Mouse (Mus musculus): ENCODE measurements around the gene Arhgap27. TPM values are rescaled to one million over a fixed set of nuclear protein-coding genes. Genes with fewer than 3 reads are reported as not detected.

The Arhgap27 gene
- polyA plus RNA-seq, 1 experiment from 2014 or later = 1.5 TPM

DNA sequence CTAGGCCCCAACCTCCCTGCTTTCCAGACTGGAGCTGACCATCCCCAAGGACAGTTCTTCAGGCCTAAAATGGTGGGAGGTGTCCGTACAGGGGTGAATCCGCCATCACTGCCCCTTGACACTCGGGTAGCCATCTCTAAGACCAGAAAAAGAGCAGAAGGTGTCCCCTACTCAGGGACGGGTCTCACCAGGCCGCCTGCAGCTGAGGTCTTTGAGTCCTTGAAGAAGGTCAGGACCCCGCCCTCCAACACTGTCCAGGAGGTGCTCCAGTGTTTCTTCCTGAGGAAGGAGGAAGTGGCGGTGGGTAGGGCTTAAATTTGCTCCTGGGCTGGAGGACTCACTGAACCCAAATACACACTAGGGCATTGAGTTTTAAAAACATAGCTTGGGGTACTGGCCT lies 25.4 kb downstream of the Arhgap27 start:
- Histone ChIP-seq H3K27ac (ENCODE audit: low read depth, low read length) (no peak overlapping the region), H3K4me3 (ENCODE audit: low read depth, low read length) (no peak overlapping the region), H3K27me3 (replicated peaks; ENCODE audit: control insufficient read depth, insufficient read depth, low read length) (peaks cover 12% of the 10 kb centered on the region), H3K4me2 (ENCODE audit: low read length) (no peak overlapping the region), H3K36me3 (ENCODE audit: control insufficient read depth, insufficient read depth, low read length) (no peaks in the 10 kb centered on the region), H3K9me3 (replicated peaks; ENCODE audit: control insufficient read depth, low read length) (no peaks in the 10 kb centered on the region), H3K9ac (ENCODE audit: low read length) (no peak overlapping the region), H3K4me1 (ENCODE audit: control insufficient read depth, insufficient read depth, low read length) (no peaks in the 10 kb centered on the region)
- ATAC-seq (no peak), DNase-seq (ENCODE audit: low spot score) (no peak)
- 85% methylated on average over 7 of the region's 7 CpGs for WGBS

DNA sequence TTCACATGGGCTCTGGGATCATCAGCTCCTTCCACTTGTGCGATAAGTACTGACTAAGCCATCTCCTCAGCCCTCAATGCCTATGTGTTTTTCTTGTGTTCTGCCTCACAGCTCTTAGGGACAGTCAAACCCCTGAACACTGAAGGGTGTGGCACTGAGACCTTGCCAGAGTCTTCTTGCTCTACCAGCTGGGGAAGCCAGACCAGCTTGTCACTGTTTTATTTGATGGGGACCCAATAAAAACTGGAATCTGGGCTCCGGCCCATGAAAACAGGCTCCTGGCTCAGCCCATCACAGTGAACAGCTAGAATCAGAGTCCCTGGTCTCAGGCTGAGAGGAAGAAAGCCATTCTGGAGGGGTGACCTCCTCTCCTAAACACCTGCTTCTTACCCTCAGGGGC lies 26.3 kb downstream of the Arhgap27 start:
- H3K4me2 ChIP-seq (ENCODE audit: low read length) = no peak overlapping the region
- DNase-seq (ENCODE audit: low spot score) (no peak), ATAC-seq (no peak)
- peaks cover 20% of the 10 kb centered on the region for H3K27me3 ChIP-seq (replicated peaks; ENCODE audit: control insufficient read depth, insufficient read depth, low read length)
- no peaks in the 10 kb centered on the region for H3K9me3 ChIP-seq (replicated peaks; ENCODE audit: control insufficient read depth, low read length)
- no peak overlapping the region for H3K27ac ChIP-seq (ENCODE audit: low read depth, low read length)
- no peaks in the 10 kb centered on the region for H3K4me1 ChIP-seq (ENCODE audit: control insufficient read depth, insufficient read depth, low read length)
- no peak overlapping the region for H3K9ac ChIP-seq (ENCODE audit: low read length)
- no peak overlapping the region for H3K4me3 ChIP-seq (ENCODE audit: low read depth, low read length)
- WGBS = 95% methylated on average over 2 of the region's 2 CpGs
- no peaks in the 10 kb centered on the region for H3K36me3 ChIP-seq (ENCODE audit: control insufficient read depth, insufficient read depth, low read length)

DNA sequence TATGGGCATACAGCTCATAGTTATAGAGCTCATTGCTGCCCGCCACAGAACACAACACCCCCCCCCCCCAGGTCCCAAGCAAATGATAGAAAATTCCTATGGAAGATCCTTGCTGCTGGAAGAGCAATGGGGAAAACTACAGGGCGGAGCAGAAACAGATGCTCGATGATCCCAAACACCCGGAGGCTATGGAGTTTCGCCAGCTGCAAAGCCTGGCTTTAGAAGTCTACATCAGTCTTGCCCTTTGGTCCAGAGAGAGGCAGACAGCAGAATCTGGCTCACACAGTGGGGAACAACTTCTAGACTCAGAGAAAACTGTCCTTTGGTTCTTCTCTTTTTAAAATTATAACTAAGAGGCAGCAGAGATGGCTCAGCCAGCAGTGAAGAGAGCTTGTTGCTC lies 27.9 kb downstream of the Arhgap27 start:
- Histone ChIP-seq H3K9ac (ENCODE audit: low read length) (no peak overlapping the region), H3K27ac (ENCODE audit: low read depth, low read length) (no peak overlapping the region), H3K4me1 (ENCODE audit: control insufficient read depth, insufficient read depth, low read length) (no peaks in the 10 kb centered on the region), H3K9me3 (replicated peaks; ENCODE audit: control insufficient read depth, low read length) (no peaks in the 10 kb centered on the region), H3K4me3 (ENCODE audit: low read depth, low read length) (no peak overlapping the region), H3K4me2 (ENCODE audit: low read length) (no peak overlapping the region), H3K27me3 (replicated peaks; ENCODE audit: control insufficient read depth, insufficient read depth, low read length) (peaks cover 20% of the 10 kb centered on the region), H3K36me3 (ENCODE audit: control insufficient read depth, insufficient read depth, low read length) (no peaks in the 10 kb centered on the region)
- no peak for ATAC-seq
- no peak for DNase-seq (ENCODE audit: low spot score)
- WGBS = 87% methylated on average over 5 of the region's 5 CpGs

DNA sequence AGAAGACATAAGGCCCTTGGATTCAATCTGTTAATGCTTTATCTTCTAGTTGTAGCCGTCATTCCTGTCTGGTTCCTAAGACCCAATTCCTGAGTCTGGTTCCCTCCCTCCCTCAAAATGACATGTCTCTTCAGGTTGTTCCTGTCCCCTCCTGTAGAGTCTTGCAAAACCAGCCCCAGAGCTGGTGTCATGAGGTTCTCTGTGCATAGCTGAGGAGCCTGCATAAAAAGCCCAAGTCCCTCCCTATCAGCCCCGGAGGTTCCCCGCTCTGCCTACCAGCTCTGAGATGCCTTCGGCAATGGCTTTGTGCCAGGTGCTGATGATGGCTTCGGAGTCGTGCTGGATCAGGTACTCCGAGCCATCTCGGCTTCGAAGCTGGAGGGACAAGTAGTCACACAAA lies 28.6 kb downstream of the Arhgap27 start:
- no peak for DNase-seq (ENCODE audit: low spot score)
- Histone ChIP-seq H3K27me3 (replicated peaks; ENCODE audit: control insufficient read depth, insufficient read depth, low read length) (peaks cover 20% of the 10 kb centered on the region), H3K36me3 (ENCODE audit: control insufficient read depth, insufficient read depth, low read length) (no peaks in the 10 kb centered on the region), H3K4me3 (ENCODE audit: low read depth, low read length) (no peak overlapping the region), H3K4me2 (ENCODE audit: low read length) (no peak overlapping the region), H3K27ac (ENCODE audit: low read depth, low read length) (no peak overlapping the region), H3K9me3 (replicated peaks; ENCODE audit: control insufficient read depth, low read length) (no peaks in the 10 kb centered on the region), H3K4me1 (ENCODE audit: control insufficient read depth, insufficient read depth, low read length) (no peaks in the 10 kb centered on the region), H3K9ac (ENCODE audit: low read length) (no peak overlapping the region)
- WGBS = 76% methylated on average over 9 of the region's 9 CpGs
- ATAC-seq = no peak

DNA sequence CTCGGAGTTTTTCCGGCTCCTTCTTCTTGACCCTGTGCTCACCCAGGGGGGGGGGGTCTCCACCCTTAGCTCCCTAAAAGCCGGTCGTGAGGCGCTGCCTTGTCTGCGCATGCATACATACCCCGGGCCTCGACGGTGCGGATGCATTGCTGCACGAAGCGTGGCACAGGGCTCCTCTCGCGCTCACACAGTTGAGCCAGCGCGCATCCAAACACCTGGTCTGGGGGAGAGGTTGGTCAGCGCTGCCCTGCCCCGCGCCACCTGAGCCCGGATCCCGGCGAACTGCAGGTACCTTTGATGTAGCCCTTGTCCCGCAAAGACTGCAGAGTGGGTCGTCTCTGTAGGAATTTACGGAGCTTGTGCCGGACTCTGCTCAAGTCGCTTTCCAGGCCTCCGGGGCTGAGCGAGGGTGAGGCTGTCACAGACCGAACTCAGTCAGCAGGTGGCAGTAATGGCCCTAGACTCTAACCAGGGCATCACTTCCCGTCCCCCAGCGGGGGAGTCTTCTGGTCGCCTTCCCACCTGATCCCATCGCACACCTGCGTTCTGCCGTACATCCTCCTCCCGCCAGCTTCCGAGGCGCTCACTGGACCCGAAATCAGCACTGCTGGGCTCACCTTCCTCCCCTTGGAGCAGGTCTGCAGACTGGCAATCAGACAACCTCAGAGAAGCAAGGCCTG lies 29.6 kb downstream of the Arhgap27 start:
- Histone ChIP-seq H3K4me2 (ENCODE audit: low read length) (peak overlapping the region; percentile 51), H3K27me3 (replicated peaks; ENCODE audit: control insufficient read depth, insufficient read depth, low read length) (peaks cover 20% of the 10 kb centered on the region), H3K4me1 (ENCODE audit: control insufficient read depth, insufficient read depth, low read length) (no peaks in the 10 kb centered on the region), H3K9me3 (replicated peaks; ENCODE audit: control insufficient read depth, low read length) (no peaks in the 10 kb centered on the region), H3K4me3 (ENCODE audit: low read depth, low read length) (peak overlapping the region; percentile 24), H3K9ac (ENCODE audit: low read length) (no peak overlapping the region), H3K36me3 (ENCODE audit: control insufficient read depth, insufficient read depth, low read length) (no peaks in the 10 kb centered on the region), H3K27ac (ENCODE audit: low read depth, low read length) (no peak overlapping the region)
- no peak for ATAC-seq
- 10% methylated on average over 40 of the region's 40 CpGs for WGBS
- peak; percentile 46 for DNase-seq (ENCODE audit: low spot score)

DNA sequence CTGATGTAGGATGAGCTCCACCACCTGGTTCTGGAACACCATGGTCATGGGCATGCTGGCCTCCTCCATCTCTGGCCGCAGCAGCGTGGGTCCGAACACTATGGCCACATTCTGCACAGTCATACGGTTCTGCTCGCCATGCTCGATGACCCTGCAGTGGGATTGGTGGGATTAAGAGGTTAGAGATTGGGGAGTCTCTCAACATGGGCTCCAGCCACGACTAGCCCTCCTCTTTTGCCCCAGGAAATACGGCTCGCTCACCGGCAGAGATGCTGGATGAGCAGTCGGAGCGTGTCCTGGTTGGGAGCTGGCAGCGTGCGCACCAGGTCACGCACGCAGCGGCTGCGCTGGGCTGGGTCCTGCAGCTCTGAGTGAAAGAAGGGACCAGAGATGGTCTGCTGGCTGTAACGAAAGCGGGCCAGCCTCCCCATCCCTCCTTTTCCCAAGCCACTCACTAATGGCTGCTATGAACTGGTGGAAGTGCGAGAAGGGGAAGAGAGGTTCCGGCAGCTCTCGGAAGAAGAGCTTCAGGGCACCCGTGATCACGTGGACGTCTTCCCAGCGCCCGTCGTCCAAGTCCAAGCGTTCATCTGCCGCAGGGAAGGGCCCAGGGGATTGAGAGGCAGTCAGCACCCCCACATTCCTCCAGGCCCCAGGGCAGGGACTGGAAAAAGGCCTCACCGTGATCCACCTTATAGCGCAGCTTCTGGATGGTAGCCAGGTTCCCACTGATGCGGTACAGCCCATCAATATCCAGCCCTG lies 30.4 kb downstream of the Arhgap27 start:
- WGBS = 29% methylated on average over 34 of the region's 34 CpGs
- Histone ChIP-seq H3K9ac (ENCODE audit: low read length) (peak overlapping the region; percentile 29; the same call in 1 of the 2 replicates), H3K4me2 (ENCODE audit: low read length) (peak overlapping the region; percentile 51), H3K27me3 (replicated peaks; ENCODE audit: control insufficient read depth, insufficient read depth, low read length) (peaks cover 20% of the 10 kb centered on the region), H3K36me3 (ENCODE audit: control insufficient read depth, insufficient read depth, low read length) (no peaks in the 10 kb centered on the region), H3K9me3 (replicated peaks; ENCODE audit: control insufficient read depth, low read length) (no peaks in the 10 kb centered on the region), H3K4me1 (ENCODE audit: control insufficient read depth, insufficient read depth, low read length) (no peaks in the 10 kb centered on the region), H3K4me3 (ENCODE audit: low read depth, low read length) (peak overlapping the region; percentile 24), H3K27ac (ENCODE audit: low read depth, low read length) (no peak overlapping the region)
- peak; percentile 45 for ATAC-seq
- peak; percentile 23 for DNase-seq (ENCODE audit: low spot score)

DNA sequence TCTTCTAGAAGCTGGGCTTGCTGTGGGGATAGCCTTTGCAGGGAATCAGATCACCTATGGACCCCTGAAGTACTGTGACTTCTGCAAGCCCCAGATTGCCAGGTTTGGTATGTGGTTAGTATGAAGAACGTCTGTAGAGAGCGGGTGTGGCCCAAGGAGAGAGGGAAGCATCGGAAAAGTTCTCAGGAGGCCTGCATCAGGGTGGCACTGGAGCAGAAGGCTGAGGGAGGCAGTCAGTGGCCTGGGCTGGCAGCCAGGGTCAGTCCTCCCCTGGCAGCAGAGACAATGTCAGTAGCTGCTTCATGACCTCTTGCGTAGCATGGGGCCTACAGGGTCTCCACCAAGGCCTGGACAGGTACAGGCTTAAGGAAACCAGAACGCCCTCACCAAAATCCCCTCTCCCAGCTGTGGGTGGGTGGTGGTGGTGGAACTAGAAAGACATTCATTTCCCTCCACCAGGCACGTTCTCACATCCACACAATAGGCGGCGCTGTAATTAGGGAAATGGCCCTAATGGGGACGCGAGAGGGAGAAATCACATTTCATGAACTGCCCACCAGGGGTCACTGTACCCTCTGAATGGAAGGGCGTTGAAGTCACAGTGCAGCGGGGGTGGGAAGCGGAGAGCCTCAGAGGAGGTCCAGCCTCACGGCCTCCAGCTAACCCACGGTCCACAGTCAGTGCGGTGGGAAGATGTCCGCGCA lies 31.2 kb downstream of the Arhgap27 start:
- H3K27me3 ChIP-seq (replicated peaks; ENCODE audit: control insufficient read depth, insufficient read depth, low read length) = peaks cover 20% of the 10 kb centered on the region

DNA sequence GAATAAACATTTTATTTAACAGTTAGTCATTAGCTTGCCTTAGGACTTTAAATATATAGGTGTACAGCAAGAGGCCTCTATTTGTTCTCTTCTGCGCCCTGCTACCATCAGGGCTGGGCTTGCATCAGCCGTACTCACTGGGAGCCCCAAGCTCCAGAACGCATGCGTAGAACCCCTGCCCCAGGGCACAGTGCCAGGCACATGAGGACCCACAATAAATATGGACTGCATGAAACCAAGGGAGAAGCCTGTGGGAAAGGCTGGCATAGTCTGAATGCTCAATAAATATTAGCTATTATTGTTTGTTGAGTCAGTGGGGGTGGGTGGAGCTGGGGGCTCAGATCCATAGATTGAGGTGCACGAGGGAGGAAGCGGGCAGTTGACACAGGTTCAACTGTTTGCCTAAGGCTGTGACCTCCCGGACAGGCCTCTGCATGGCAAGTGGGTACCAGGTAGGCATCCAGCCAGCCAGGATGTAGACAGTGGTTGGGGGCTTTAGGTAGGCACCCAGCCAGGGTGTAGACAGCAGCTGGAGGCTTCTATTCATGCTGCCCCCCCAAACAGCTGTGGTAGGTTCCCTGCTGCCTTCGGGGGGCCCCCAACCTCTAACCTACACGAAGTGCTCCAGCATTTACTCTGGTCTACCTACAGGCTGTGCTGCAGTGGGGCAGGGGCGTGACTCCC lies 31.8 kb downstream of the Arhgap27 start:
- H3K4me2 ChIP-seq (ENCODE audit: low read length) = no peak overlapping the region
- peaks cover 20% of the 10 kb centered on the region for H3K27me3 ChIP-seq (replicated peaks; ENCODE audit: control insufficient read depth, insufficient read depth, low read length)
- ATAC-seq (no peak), DNase-seq (ENCODE audit: low spot score) (no peak)
- 91% methylated on average over 10 of the region's 10 CpGs for WGBS
- H3K9me3 ChIP-seq (replicated peaks; ENCODE audit: control insufficient read depth, low read length) = no peaks in the 10 kb centered on the region
- no peaks in the 10 kb centered on the region for H3K36me3 ChIP-seq (ENCODE audit: control insufficient read depth, insufficient read depth, low read length)
- no peak overlapping the region for H3K4me3 ChIP-seq (ENCODE audit: low read depth, low read length)
- H3K4me1 ChIP-seq (ENCODE audit: control insufficient read depth, insufficient read depth, low read length) = no peaks in the 10 kb centered on the region
- H3K9ac ChIP-seq (ENCODE audit: low read length) = no peak overlapping the region
- no peak overlapping the region for H3K27ac ChIP-seq (ENCODE audit: low read depth, low read length)

More for the DNA sequence above, 31.2 kb downstream of the Arhgap27 start:
- Histone ChIP-seq H3K36me3 (ENCODE audit: control insufficient read depth, insufficient read depth, low read length) (no peaks in the 10 kb centered on the region), H3K4me3 (ENCODE audit: low read depth, low read length) (peak overlapping the region; percentile 24), H3K4me2 (ENCODE audit: low read length) (peak overlapping the region; percentile 51), H3K4me1 (ENCODE audit: control insufficient read depth, insufficient read depth, low read length) (no peaks in the 10 kb centered on the region), H3K9ac (ENCODE audit: low read length) (no peak overlapping the region), H3K9me3 (replicated peaks; ENCODE audit: control insufficient read depth, low read length) (no peaks in the 10 kb centered on the region), H3K27ac (ENCODE audit: low read depth, low read length) (no peak overlapping the region)
- peak; percentile 91 for DNase-seq (ENCODE audit: low spot score)
- ATAC-seq = peak; percentile 62
- 28% methylated on average over 18 of the region's 18 CpGs for WGBS
